Mouse (Mus musculus) CH12.LX (cell line): ENCODE data around the gene Eif4g3. TPM values are rescaled to one million over a fixed set of nuclear protein-coding genes. Genes with fewer than 3 reads are reported as not detected.

ENCODE experiments used
- DNase-seq: peaks from one replicate; pipeline ENCODE4 v3.0.0-alpha.2; 2013; ENCODE audit errors: extremely low read depth
- H3K27ac ChIP-seq: 2 replicates; pipeline ENCODE4 v1.5.1; 2012; ENCODE audit warnings: low read depth, mild to moderate bottlenecking, control low read depth, moderate library complexity; ENCODE audit not compliant: insufficient read depth
- H3K27me3 ChIP-seq: replicated peaks from 2 replicates; pipeline ENCODE3; 2012; ENCODE audit warnings: inconsistent platforms
- H3K36me3 ChIP-seq, 2 experiments: replicated peaks in 1 of 2; 2 replicates each; pipeline versions ENCODE3 to v1.6.1; 2012; ENCODE audit warnings: inconsistent platforms in 1 of 2, low read length in 1 of 2, mild to moderate bottlenecking in 1 of 2, mixed read lengths in 1 of 2, moderate library complexity in 1 of 2; ENCODE audit not compliant: control insufficient read depth in 1 of 2, insufficient read depth in 1 of 2
- H3K4me1 ChIP-seq, 2 experiments: 2 replicates each; pipeline ENCODE4 v1.6.1; 2012; ENCODE audit warnings: inconsistent platforms in 1 of 2, moderate library complexity in 1 of 2; ENCODE audit not compliant: insufficient read depth in 2 of 2, control insufficient read depth in 1 of 2
- H3K4me2 ChIP-seq: 2 replicates; pipeline ENCODE4 v1.6.1; 2012; ENCODE audit warnings: low read depth, mild to moderate bottlenecking, control low read depth; ENCODE audit not compliant: poor library complexity, insufficient read depth, severe bottlenecking
- H3K4me3 ChIP-seq, 3 experiments: fragments of 150-350 bp in 1 of 3; sonication (generic) in 1 of 3; replicated peaks in 1 of 3; 2 replicates each; pipeline versions ENCODE3 to v1.5.1; 2011 to 2012; ENCODE audit warnings: low read depth in 2 of 3, low read length in 2 of 3, mild to moderate bottlenecking in 2 of 3, moderate library complexity in 2 of 3, control low read depth in 1 of 3, improper control_type of control experiment in 1 of 3, inconsistent platforms in 1 of 3, mixed read lengths in 1 of 3; ENCODE audit not compliant: poor library complexity in 1 of 3
- H3K79me2 ChIP-seq: replicated peaks from 2 replicates; pipeline ENCODE4 v1.6.1; 2012; ENCODE audit warnings: mild to moderate bottlenecking, moderate library complexity; ENCODE audit not compliant: control insufficient read depth, poor library complexity, insufficient read depth, severe bottlenecking; ENCODE audit errors: extremely low read depth
- H3K9ac ChIP-seq: 2 replicates; pipeline ENCODE4 v1.6.1; 2012; ENCODE audit warnings: low read depth, mild to moderate bottlenecking, control low read depth, moderate library complexity; ENCODE audit not compliant: insufficient read depth
- H3K9me3 ChIP-seq: replicated peaks from 2 replicates; pipeline ENCODE3; 2012; ENCODE audit warnings: low read length, inconsistent platforms, mixed read lengths
- CHD1 ChIP-seq: IDR thresholded peaks from 2 replicates; pipeline ENCODE4 v1.6.1; 2012; ENCODE audit warnings: low read depth, low read length, improper control_type of control experiment, inconsistent platforms
- CHD2 ChIP-seq: IDR thresholded peaks from 2 replicates; pipeline ENCODE4 v1.6.1; 2011; ENCODE audit warnings: low read length, improper control_type of control experiment
- CTCF ChIP-seq, 2 experiments: IDR thresholded peaks in 1 of 2; conservative IDR thresholded peaks in 1 of 2; 2 replicates each; pipeline ENCODE4 v1.5.1; 2011 to 2012; ENCODE audit warnings: low read depth in 2 of 2, low read length in 2 of 2, improper control_type of control experiment in 1 of 2, inconsistent platforms in 1 of 2, mild to moderate bottlenecking in 1 of 2, moderate library complexity in 1 of 2
- E2F4 ChIP-seq: IDR thresholded peaks from 2 replicates; pipeline ENCODE4 v1.6.1; 2011; ENCODE audit warnings: low read depth, low read length, improper control_type of control experiment; ENCODE audit not compliant: insufficient replicate concordance
- EP300 ChIP-seq: IDR thresholded peaks from 2 replicates; pipeline ENCODE4 v1.6.1; 2011; ENCODE audit warnings: low read length, improper control_type of control experiment
- ETS1 ChIP-seq: conservative IDR thresholded peaks from 2 replicates; pipeline ENCODE4 v1.6.1; 2012; ENCODE audit warnings: low read depth, mild to moderate bottlenecking, inconsistent platforms, low read length, improper control_type of control experiment, moderate library complexity
- GABPA ChIP-seq: IDR thresholded peaks from 2 replicates; pipeline ENCODE4 v1.6.1; 2012; ENCODE audit warnings: low read depth, low read length, improper control_type of control experiment, inconsistent platforms; ENCODE audit not compliant: insufficient replicate concordance
- HCFC1 ChIP-seq: IDR thresholded peaks from 2 replicates; pipeline ENCODE4 v1.6.1; 2012; ENCODE audit warnings: low read depth, mild to moderate bottlenecking, inconsistent platforms, low read length, improper control_type of control experiment
- IRF4 ChIP-seq: IDR thresholded peaks from 2 replicates; pipeline ENCODE4 v1.6.1; 2014; ENCODE audit warnings: low read depth, mild to moderate bottlenecking, inconsistent platforms, low read length, improper control_type of control experiment
- JUND ChIP-seq: conservative IDR thresholded peaks from 2 replicates; pipeline ENCODE4 v1.6.1; 2011; ENCODE audit warnings: low read depth, low read length, improper control_type of control experiment
- MAX ChIP-seq: IDR thresholded peaks from 2 replicates; pipeline ENCODE4 v1.6.1; 2011; ENCODE audit warnings: low read length, improper control_type of control experiment
- MEF2A ChIP-seq: IDR thresholded peaks from 2 replicates; pipeline ENCODE4 v1.6.1; 2014; ENCODE audit warnings: low read depth, mild to moderate bottlenecking, inconsistent platforms, low read length, improper control_type of control experiment, borderline replicate concordance
- MXI1 ChIP-seq: IDR thresholded peaks from 2 replicates; pipeline ENCODE4 v1.6.1; 2011; ENCODE audit warnings: mild to moderate bottlenecking, low read depth, low read length, improper control_type of control experiment
- MYC ChIP-seq: IDR thresholded peaks from 2 replicates; pipeline ENCODE4 v1.6.1; 2011; ENCODE audit warnings: low read depth, mild to moderate bottlenecking, improper control_type of control experiment, low read length
- NELFE ChIP-seq: IDR thresholded peaks from 2 replicates; pipeline ENCODE4 v1.6.1; 2011; ENCODE audit warnings: low read depth, low read length, improper control_type of control experiment
- NRF1 ChIP-seq: IDR thresholded peaks from 2 replicates; pipeline ENCODE4 v1.6.1; 2014; ENCODE audit warnings: low read depth, mild to moderate bottlenecking, inconsistent platforms, low read length, improper control_type of control experiment, moderate library complexity
- POLR2A ChIP-seq: IDR thresholded peaks from 2 replicates; pipeline ENCODE4 v1.6.1; 2011; ENCODE audit warnings: low read depth, mild to moderate bottlenecking, improper control_type of control experiment, low read length
- POLR2AphosphoS2 ChIP-seq: IDR thresholded peaks from 2 replicates; pipeline ENCODE4 v1.6.1; 2011; ENCODE audit warnings: low read depth, low read length, improper control_type of control experiment
- RAD21 ChIP-seq: IDR thresholded peaks from 2 replicates; pipeline ENCODE4 v1.6.1; 2011; ENCODE audit warnings: low read depth, mild to moderate bottlenecking, low read length, improper control_type of control experiment, moderate library complexity
- SMC3 ChIP-seq: IDR thresholded peaks from 2 replicates; pipeline ENCODE4 v1.6.1; 2011; ENCODE audit warnings: low read depth, low read length, improper control_type of control experiment
- TCF12 ChIP-seq: IDR thresholded peaks from 2 replicates; pipeline ENCODE4 v1.6.1; 2014; ENCODE audit warnings: low read depth, mild to moderate bottlenecking, inconsistent platforms, low read length, improper control_type of control experiment
- UBTF ChIP-seq: IDR thresholded peaks from 2 replicates; pipeline ENCODE4 v1.6.1; 2012; ENCODE audit warnings: low read depth, mild to moderate bottlenecking, inconsistent platforms, low read length, improper control_type of control experiment, moderate library complexity
- USF2 ChIP-seq: conservative IDR thresholded peaks from 2 replicates; pipeline ENCODE4 v1.6.1; 2011; ENCODE audit warnings: low read depth, low read length, improper control_type of control experiment
- ZMIZ1 ChIP-seq: IDR thresholded peaks from 2 replicates; pipeline ENCODE4 v1.6.1; 2012; ENCODE audit warnings: low read depth, mild to moderate bottlenecking, inconsistent platforms, low read length, improper control_type of control experiment
- ZNF384 ChIP-seq: IDR thresholded peaks from 2 replicates; pipeline ENCODE4 v1.6.1; 2012; ENCODE audit warnings: low read depth, low read length, improper control_type of control experiment, inconsistent platforms
- dilution Hi-C: fragments of 300-500 bp; cut with MboI; formaldehyde crosslinking; loops from 2 replicates; pipeline ENCODE4 v1.14.3; 2020; ENCODE audit warnings: low sequenced_read_pairs; ENCODE audit not compliant: extremely low pct_unique_long_range_greater_than_20kb, extremely low pct_ligation_motif_present
- in situ Hi-C: fragments of 300-500 bp; cut with MboI; formaldehyde crosslinking; loops from 3 replicates; pipeline ENCODE4 v1.14.3; 2019; ENCODE audit warnings: low sequenced_read_pairs, low pct_ligation_motif_present, low pct_unique_long_range_greater_than_20kb, mixed read lengths
- polyA plus RNA-seq: library from polyadenylated mRNA; unstranded; fragments of >175 nt; gene quantifications from 2 replicates; pipeline ENCODE4 v1.2.1, GENCODE M21; 2012; ENCODE audit warnings: low read depth; ENCODE audit not compliant: insufficient read length
- total RNA-seq, 2 experiments: library from RNA; depleted of rRNA; stranded (reverse); fragments of 300-350 nt in 1 of 2; fragments of >200 nt in 1 of 2; gene quantifications; 2 replicates each; pipeline ENCODE4 v1.2.3; 2012 to 2014

Gene Eif4g3
- total and polyA plus RNA-seq, 3 experiments: 10.8 to 47.2 (median 24.0) TPM

- in situ Hi-C loops: no loop called here
- Histone ChIP-seq H3K9ac (no peak overlapping the region), H3K36me3 (peaks cover 35 to 83% of the 10 kb centered on the region in 2 experiments), H3K27me3 (no peaks in the 10 kb centered on the region), H3K4me1 (peaks cover 8 to 31% of the 10 kb centered on the region in 2 experiments), H3K27ac (no peak overlapping the region), H3K4me3 (no peak overlapping the region), H3K4me2 (no peak overlapping the region), H3K9me3 (no peaks in the 10 kb centered on the region), H3K79me2 (peaks cover 9% of the 10 kb centered on the region)
- dilution Hi-C loops: no loop called here
- DNase-seq: no peak
- TF ChIP-seq POLR2AphosphoS2: no peak
- no peak for TF ChIP-seq ZMIZ1
- no peak for TF ChIP-seq NRF1
- no peak for TF ChIP-seq MYC
- no peak for TF ChIP-seq MXI1
- no peak for TF ChIP-seq SMC3
- TF ChIP-seq RAD21: no peak
- TF ChIP-seq NELFE: no peak
- TF ChIP-seq MEF2A: no peak
- no peak for TF ChIP-seq JUND
- no peak for TF ChIP-seq MAX
- no peak for TF ChIP-seq POLR2A
- no peak for TF ChIP-seq IRF4
- no peak for TF ChIP-seq CTCF (conservative IDR thresholded peaks at IDR 0.05 in 1 of 2, IDR thresholded peaks at IDR 0.05 in 1 of 2; ENCODE audit: low read depth in 2 of 2, low read length in 2 of 2)
- no peak for TF ChIP-seq USF2
- no peak for TF ChIP-seq CHD1
- no peak for TF ChIP-seq ETS1
Observed at GRCm38 (mm10) chr4:138020231-138020630, 27.4 kb downstream of the Eif4g3 start.

GRCm38 (mm10) chr4:138021651-138022050 lies 28.8 kb downstream of the Eif4g3 start:
- in situ Hi-C loops (no loop called here), dilution Hi-C loops (no loop called here)
- no peak for DNase-seq
- Histone ChIP-seq H3K4me3 (no peak overlapping the region), H3K36me3 (peaks cover 30 to 82% of the 10 kb centered on the region in 2 experiments), H3K4me1 (peaks cover 8 to 32% of the 10 kb centered on the region in 2 experiments), H3K4me2 (no peak overlapping the region), H3K79me2 (peaks cover 9% of the 10 kb centered on the region), H3K9ac (no peak overlapping the region), H3K27me3 (no peaks in the 10 kb centered on the region), H3K9me3 (no peaks in the 10 kb centered on the region), H3K27ac (no peak overlapping the region)
- TF ChIP-seq ZNF384 (no peak), NRF1 (no peak), CHD2 (no peak), CHD1 (no peak), USF2 (no peak), UBTF (no peak), EP300 (no peak), MAX (no peak), MEF2A (no peak), ZMIZ1 (no peak), E2F4 (no peak), HCFC1 (no peak), GABPA (no peak), TCF12 (no peak)
